Mouse (Mus musculus) CH12.LX (cell line): ENCODE results near the gene Sft2d1. TPM values are rescaled to one million over a fixed set of nuclear protein-coding genes. Genes with fewer than 3 reads are reported as not detected.

Experiments
- DNase-seq: peaks from one replicate; pipeline ENCODE4 v3.0.0-alpha.2; 2013; ENCODE audit errors: extremely low read depth
- H3K27ac ChIP-seq: 2 replicates; pipeline ENCODE4 v1.5.1; 2012; ENCODE audit warnings: low read depth, mild to moderate bottlenecking, control low read depth, moderate library complexity; ENCODE audit not compliant: insufficient read depth
- H3K27me3 ChIP-seq: replicated peaks from 2 replicates; pipeline ENCODE3; 2012; ENCODE audit warnings: inconsistent platforms
- H3K36me3 ChIP-seq, 2 experiments: replicated peaks in 1 of 2; 2 replicates each; pipeline versions ENCODE3 to v1.6.1; 2012; ENCODE audit warnings: inconsistent platforms in 1 of 2, low read length in 1 of 2, mild to moderate bottlenecking in 1 of 2, mixed read lengths in 1 of 2, moderate library complexity in 1 of 2; ENCODE audit not compliant: control insufficient read depth in 1 of 2, insufficient read depth in 1 of 2
- H3K4me1 ChIP-seq, 2 experiments: 2 replicates each; pipeline ENCODE4 v1.6.1; 2012; ENCODE audit warnings: inconsistent platforms in 1 of 2, moderate library complexity in 1 of 2; ENCODE audit not compliant: insufficient read depth in 2 of 2, control insufficient read depth in 1 of 2
- H3K4me2 ChIP-seq: 2 replicates; pipeline ENCODE4 v1.6.1; 2012; ENCODE audit warnings: low read depth, mild to moderate bottlenecking, control low read depth; ENCODE audit not compliant: poor library complexity, insufficient read depth, severe bottlenecking
- H3K4me3 ChIP-seq, 3 experiments: fragments of 150-350 bp in 1 of 3; sonication (generic) in 1 of 3; replicated peaks in 1 of 3; 2 replicates each; pipeline versions ENCODE3 to v1.5.1; 2011 to 2012; ENCODE audit warnings: low read depth in 2 of 3, low read length in 2 of 3, mild to moderate bottlenecking in 2 of 3, moderate library complexity in 2 of 3, control low read depth in 1 of 3, improper control_type of control experiment in 1 of 3, inconsistent platforms in 1 of 3, mixed read lengths in 1 of 3; ENCODE audit not compliant: poor library complexity in 1 of 3
- H3K79me2 ChIP-seq: replicated peaks from 2 replicates; pipeline ENCODE4 v1.6.1; 2012; ENCODE audit warnings: mild to moderate bottlenecking, moderate library complexity; ENCODE audit not compliant: control insufficient read depth, poor library complexity, insufficient read depth, severe bottlenecking; ENCODE audit errors: extremely low read depth
- H3K9ac ChIP-seq: 2 replicates; pipeline ENCODE4 v1.6.1; 2012; ENCODE audit warnings: low read depth, mild to moderate bottlenecking, control low read depth, moderate library complexity; ENCODE audit not compliant: insufficient read depth
- H3K9me3 ChIP-seq: replicated peaks from 2 replicates; pipeline ENCODE3; 2012; ENCODE audit warnings: low read length, inconsistent platforms, mixed read lengths
- BHLHE40 ChIP-seq: IDR thresholded peaks from 2 replicates; pipeline ENCODE4 v1.6.1; 2011; ENCODE audit warnings: mild to moderate bottlenecking, low read depth, low read length, improper control_type of control experiment
- CHD1 ChIP-seq: IDR thresholded peaks from 2 replicates; pipeline ENCODE4 v1.6.1; 2012; ENCODE audit warnings: low read depth, low read length, improper control_type of control experiment, inconsistent platforms
- CHD2 ChIP-seq: IDR thresholded peaks from 2 replicates; pipeline ENCODE4 v1.6.1; 2011; ENCODE audit warnings: low read length, improper control_type of control experiment
- CTCF ChIP-seq, 2 experiments: IDR thresholded peaks in 1 of 2; conservative IDR thresholded peaks in 1 of 2; 2 replicates each; pipeline ENCODE4 v1.5.1; 2011 to 2012; ENCODE audit warnings: low read depth in 2 of 2, low read length in 2 of 2, improper control_type of control experiment in 1 of 2, inconsistent platforms in 1 of 2, mild to moderate bottlenecking in 1 of 2, moderate library complexity in 1 of 2
- E2F4 ChIP-seq: IDR thresholded peaks from 2 replicates; pipeline ENCODE4 v1.6.1; 2011; ENCODE audit warnings: low read depth, low read length, improper control_type of control experiment; ENCODE audit not compliant: insufficient replicate concordance
- ELF1 ChIP-seq: IDR thresholded peaks from 2 replicates; pipeline ENCODE4 v1.6.1; 2014; ENCODE audit warnings: low read depth, mild to moderate bottlenecking, inconsistent platforms, low read length, improper control_type of control experiment
- EP300 ChIP-seq: IDR thresholded peaks from 2 replicates; pipeline ENCODE4 v1.6.1; 2011; ENCODE audit warnings: low read length, improper control_type of control experiment
- ETS1 ChIP-seq: conservative IDR thresholded peaks from 2 replicates; pipeline ENCODE4 v1.6.1; 2012; ENCODE audit warnings: low read depth, mild to moderate bottlenecking, inconsistent platforms, low read length, improper control_type of control experiment, moderate library complexity
- GABPA ChIP-seq: IDR thresholded peaks from 2 replicates; pipeline ENCODE4 v1.6.1; 2012; ENCODE audit warnings: low read depth, low read length, improper control_type of control experiment, inconsistent platforms; ENCODE audit not compliant: insufficient replicate concordance
- IRF4 ChIP-seq: IDR thresholded peaks from 2 replicates; pipeline ENCODE4 v1.6.1; 2014; ENCODE audit warnings: low read depth, mild to moderate bottlenecking, inconsistent platforms, low read length, improper control_type of control experiment
- JUND ChIP-seq: conservative IDR thresholded peaks from 2 replicates; pipeline ENCODE4 v1.6.1; 2011; ENCODE audit warnings: low read depth, low read length, improper control_type of control experiment
- MAX ChIP-seq: IDR thresholded peaks from 2 replicates; pipeline ENCODE4 v1.6.1; 2011; ENCODE audit warnings: low read length, improper control_type of control experiment
- MEF2A ChIP-seq: IDR thresholded peaks from 2 replicates; pipeline ENCODE4 v1.6.1; 2014; ENCODE audit warnings: low read depth, mild to moderate bottlenecking, inconsistent platforms, low read length, improper control_type of control experiment, borderline replicate concordance
- NRF1 ChIP-seq: IDR thresholded peaks from 2 replicates; pipeline ENCODE4 v1.6.1; 2014; ENCODE audit warnings: low read depth, mild to moderate bottlenecking, inconsistent platforms, low read length, improper control_type of control experiment, moderate library complexity
- POLR2AphosphoS2 ChIP-seq: IDR thresholded peaks from 2 replicates; pipeline ENCODE4 v1.6.1; 2011; ENCODE audit warnings: low read depth, low read length, improper control_type of control experiment
- RAD21 ChIP-seq: IDR thresholded peaks from 2 replicates; pipeline ENCODE4 v1.6.1; 2011; ENCODE audit warnings: low read depth, mild to moderate bottlenecking, low read length, improper control_type of control experiment, moderate library complexity
- USF1 ChIP-seq: IDR thresholded peaks from 2 replicates; pipeline ENCODE4 v1.6.1; 2014; ENCODE audit warnings: low read depth, mild to moderate bottlenecking, inconsistent platforms, low read length, improper control_type of control experiment
- USF2 ChIP-seq: conservative IDR thresholded peaks from 2 replicates; pipeline ENCODE4 v1.6.1; 2011; ENCODE audit warnings: low read depth, low read length, improper control_type of control experiment
- ZKSCAN1 ChIP-seq: IDR thresholded peaks from 2 replicates; pipeline ENCODE4 v1.6.1; 2012; ENCODE audit warnings: low read depth, inconsistent platforms, low read length, improper control_type of control experiment, borderline replicate concordance
- ZMIZ1 ChIP-seq: IDR thresholded peaks from 2 replicates; pipeline ENCODE4 v1.6.1; 2012; ENCODE audit warnings: low read depth, mild to moderate bottlenecking, inconsistent platforms, low read length, improper control_type of control experiment
- ZNF384 ChIP-seq: IDR thresholded peaks from 2 replicates; pipeline ENCODE4 v1.6.1; 2012; ENCODE audit warnings: low read depth, low read length, improper control_type of control experiment, inconsistent platforms
- dilution Hi-C: fragments of 300-500 bp; cut with MboI; formaldehyde crosslinking; loops from 2 replicates; pipeline ENCODE4 v1.14.3; 2020; ENCODE audit warnings: low sequenced_read_pairs; ENCODE audit not compliant: extremely low pct_unique_long_range_greater_than_20kb, extremely low pct_ligation_motif_present
- in situ Hi-C: fragments of 300-500 bp; cut with MboI; formaldehyde crosslinking; loops from 3 replicates; pipeline ENCODE4 v1.14.3; 2019; ENCODE audit warnings: low sequenced_read_pairs, low pct_ligation_motif_present, low pct_unique_long_range_greater_than_20kb, mixed read lengths
- polyA plus RNA-seq: library from polyadenylated mRNA; unstranded; fragments of >175 nt; gene quantifications from 2 replicates; pipeline ENCODE4 v1.2.1, GENCODE M21; 2012; ENCODE audit warnings: low read depth; ENCODE audit not compliant: insufficient read length
- total RNA-seq, 2 experiments: library from RNA; depleted of rRNA; stranded (reverse); fragments of 300-350 nt in 1 of 2; fragments of >200 nt in 1 of 2; gene quantifications; 2 replicates each; pipeline ENCODE4 v1.2.3; 2012 to 2014

Sft2d1 gene
- total and polyA plus RNA-seq, 3 experiments, result 71.7 to 121 (median 75.1) TPM

DNA sequence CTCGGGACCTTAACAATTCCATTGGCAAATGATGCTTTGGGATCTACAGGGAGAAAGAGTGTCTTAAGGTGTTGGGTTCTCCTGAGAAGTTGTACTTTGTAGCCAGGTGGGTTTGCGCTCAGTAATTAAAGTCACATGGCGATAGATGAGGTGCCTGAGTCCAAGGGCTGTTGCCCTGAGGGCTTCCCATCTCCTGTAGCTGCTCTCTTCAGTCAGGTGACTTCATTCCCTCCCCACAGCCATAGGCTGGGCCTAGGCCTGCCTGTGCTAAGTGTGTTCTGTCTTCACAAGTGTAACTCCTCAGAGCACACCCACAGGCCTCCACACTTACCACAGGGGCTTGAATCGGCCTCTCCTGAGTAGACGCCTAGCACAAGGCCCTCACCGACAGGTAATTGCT lies 46.6 kb downstream of the Sft2d1 start:
- no peak overlapping the region for H3K4me3 ChIP-seq
- H3K27ac ChIP-seq, result no peak overlapping the region
- in situ Hi-C loops, result no loop called here
- dilution Hi-C loops, result no loop called here
- H3K27me3 ChIP-seq, result peaks cover 30% of the 10 kb centered on the region
- H3K4me1 ChIP-seq, result no peaks in the 10 kb centered on the region
- no peak overlapping the region for H3K4me2 ChIP-seq
- DNase-seq, result no peak
- H3K9ac ChIP-seq, result no peak overlapping the region
- no peaks in the 10 kb centered on the region for H3K36me3 ChIP-seq
- no peaks in the 10 kb centered on the region for H3K79me2 ChIP-seq
- TF ChIP-seq CHD1, result no peak
- TF ChIP-seq ZNF384, result no peak
- no peak for TF ChIP-seq E2F4
- no peak for TF ChIP-seq IRF4
- peaks cover 11% of the 10 kb centered on the region for H3K9me3 ChIP-seq

GRCm38 (mm10) chr17:8360876-8361275 lies 50.0 kb downstream of the Sft2d1 start:
- H3K4me3 ChIP-seq, result no peak overlapping the region
- peaks cover 39% of the 10 kb centered on the region for H3K27me3 ChIP-seq
- H3K36me3 ChIP-seq, result no peaks in the 10 kb centered on the region
- no peaks in the 10 kb centered on the region for H3K79me2 ChIP-seq
- no peak overlapping the region for H3K9ac ChIP-seq
- H3K9me3 ChIP-seq, result no peaks in the 10 kb centered on the region
- dilution Hi-C loops (no loop called here), in situ Hi-C loops (no loop called here)
- H3K27ac ChIP-seq, result no peak overlapping the region
- no peak for TF ChIP-seq ZNF384
- TF ChIP-seq MEF2A, result no peak
- no peak for TF ChIP-seq CHD1
- no peak for TF ChIP-seq JUND
- no peak for TF ChIP-seq ZKSCAN1
- TF ChIP-seq NRF1, result no peak
- TF ChIP-seq CTCF (conservative IDR thresholded peaks at IDR 0.05 in 1 of 2, IDR thresholded peaks at IDR 0.05 in 1 of 2; ENCODE audit: low read depth in 2 of 2, low read length in 2 of 2), result no peak
- no peak for TF ChIP-seq EP300
- no peak for TF ChIP-seq MAX
- no peak for TF ChIP-seq ELF1
- TF ChIP-seq USF2, result no peak
- TF ChIP-seq RAD21, result no peak
- no peak for TF ChIP-seq POLR2AphosphoS2
- TF ChIP-seq GABPA, result no peak
- TF ChIP-seq ETS1, result no peak
- no peak for TF ChIP-seq USF1
- no peak for TF ChIP-seq CHD2
- no peak for TF ChIP-seq BHLHE40
- TF ChIP-seq ZMIZ1, result no peak
- no peaks in the 10 kb centered on the region for H3K4me1 ChIP-seq
- no peak for DNase-seq
- no peak overlapping the region for H3K4me2 ChIP-seq
